Mouse (Mus musculus): ENCODE results near the gene Tas2r143. TPM values are rescaled to one million over a fixed set of nuclear protein-coding genes. Genes with fewer than 3 reads are reported as not detected.

The Tas2r143 gene
- total RNA-seq, 2 experiments from 2014 or later = not detected

GRCm38 (mm10) chr6:42395960-42396809 lies 3.9 kb upstream of the Tas2r143 start:
- intact Hi-C loops (cut with DNase I) = no loop called here
- DNase-seq = peak; percentile 79 to 87

GRCm38 (mm10) chr6:42397041-42397657 lies 2.9 kb upstream of the Tas2r143 start:
- intact Hi-C loops (cut with DNase I) = no loop called here
- DNase-seq = no peak

GRCm38 (mm10) chr6:42398285-42398684 lies 1.8 kb upstream of the Tas2r143 start:
- no peak for DNase-seq
- intact Hi-C loops (cut with DNase I) = no loop called here

GRCm38 (mm10) chr6:42398998-42399397 lies 1.0 kb upstream of the Tas2r143 start:
- DNase-seq = no peak
- intact Hi-C loops (cut with DNase I) = no loop called here

GRCm38 (mm10) chr6:42405134-42405533 lies 5.1 kb downstream of the Tas2r143 start, which contains the start of gene Tas2r135:
Gene Tas2r135 (plus strand): TSS chr6:42405434.
- intact Hi-C loops (cut with DNase I) = no loop called here
- no peak for DNase-seq

- intact Hi-C loops (cut with DNase I) = no loop called here
- no peak for DNase-seq
Measured at GRCm38 (mm10) chr6:42419443-42419842, 19.4 kb downstream of the Tas2r143 start.

GRCm38 (mm10) chr6:42421439-42421838 lies 21.4 kb downstream of the Tas2r143 start:
- no peak for DNase-seq
- intact Hi-C loops (cut with DNase I) = no loop called here

- DNase-seq = no peak
- intact Hi-C loops (cut with DNase I) = no loop called here
Measured at GRCm38 (mm10) chr6:42424472-42424871, 24.4 kb downstream of the Tas2r143 start.

- DNase-seq = no peak
- intact Hi-C loops (cut with DNase I) = no loop called here
Measured at GRCm38 (mm10) chr6:42426337-42426736, 26.3 kb downstream of the Tas2r143 start.

- intact Hi-C loops (cut with DNase I) = no loop called here
- no peak for DNase-seq
Measured at GRCm38 (mm10) chr6:42433554-42433953, 33.5 kb downstream of the Tas2r143 start.

- DNase-seq = no peak
- intact Hi-C loops (cut with DNase I) = no loop called here
Measured at GRCm38 (mm10) chr6:42434446-42434845, 34.4 kb downstream of the Tas2r143 start, which contains the start of gene Tas2r126. Gene Tas2r126 (plus strand): TSS chr6:42434535.

- DNase-seq = no peak
- intact Hi-C loops (cut with DNase I) = no loop called here
Measured at GRCm38 (mm10) chr6:42435490-42435889, 35.5 kb downstream of the Tas2r143 start.

- intact Hi-C loops (cut with DNase I) = no loop called here
- no peak for DNase-seq
Measured at GRCm38 (mm10) chr6:42441395-42441794, 41.4 kb downstream of the Tas2r143 start.

- no peak for DNase-seq
- intact Hi-C loops (cut with DNase I) = no loop called here
Measured at GRCm38 (mm10) chr6:42444491-42444890, 44.5 kb downstream of the Tas2r143 start.

- DNase-seq = no peak
- intact Hi-C loops (cut with DNase I) = no loop called here
Measured at GRCm38 (mm10) chr6:42447381-42447780, 47.3 kb downstream of the Tas2r143 start.

Other genes with a start within 250 kb of the Tas2r143 start
- gene Tas2r144, start 184.9 kb upstream of the Tas2r143 start, total RNA-seq (2021) = not detected
- gene Gstk1, start 154.3 kb upstream of the Tas2r143 start, total RNA-seq (2021) = 10 to 100 TPM; 23.8 to 44.0 TPM
- under 1 TPM in 1 of 2 experiments, not detected in 1; 0.30 TPM for gene Tmem139, start 138.3 kb upstream of the Tas2r143 start, total RNA-seq (2021)
- gene Casp2, start 135.3 kb upstream of the Tas2r143 start, total RNA-seq (2021) = 1 to 10 TPM; 5.3 to 5.5 TPM
- 100 to 1,000 TPM; 134 to 146 TPM for gene Clcn1, start 113.6 kb upstream of the Tas2r143 start, total RNA-seq (2021)
- under 1 TPM; 0.25 to 0.26 TPM for gene Fam131b, start 75.6 kb upstream of the Tas2r143 start, total RNA-seq (2021)
- 10 to 100 TPM; 21.9 to 26.6 TPM for gene Zyx, start 50.6 kb upstream of the Tas2r143 start, total RNA-seq (2021)
- under 1 TPM in 1 of 2 experiments, not detected in 1; 0.10 TPM for gene Epha1, start 27.0 kb upstream of the Tas2r143 start, total RNA-seq (2021)
- gene Tas2r135, start 5.2 kb downstream of the Tas2r143 start, total RNA-seq (2021) = under 1 TPM in 1 of 2 experiments, not detected in 1; 0.23 TPM
- not detected for gene Tas2r126, start 34.3 kb downstream of the Tas2r143 start, total RNA-seq (2021)
- gene Olfr458, start 65.0 kb downstream of the Tas2r143 start, total RNA-seq (2021) = not detected
- not detected for gene Olfr457, start 76.1 kb downstream of the Tas2r143 start, total RNA-seq (2021)
- gene Olfr456, start 87.0 kb downstream of the Tas2r143 start, total RNA-seq (2021) = not detected
- not detected for gene Olfr455, start 147.3 kb downstream of the Tas2r143 start, total RNA-seq (2021)
- not detected for gene Tcaf3, start 197.5 kb downstream of the Tas2r143 start, total RNA-seq (2021)
- gene Tcaf2, start 245.0 kb downstream of the Tas2r143 start, total RNA-seq (2021) = 1 to 10 TPM; 2.3 TPM

All from gastrocnemius, postnatal 36 days (tissue).